Mouse (Mus musculus) Muller cell, postnatal 12 days (primary cell): Measurements from ENCODE around the gene Dync1i1.

Source experiments
- DNase-seq: peaks from one replicate; pipeline ENCODE4 v3.0.0-alpha.2; 2015; ENCODE audit errors: inconsistent ontology term

The Dync1i1 gene

DNA sequence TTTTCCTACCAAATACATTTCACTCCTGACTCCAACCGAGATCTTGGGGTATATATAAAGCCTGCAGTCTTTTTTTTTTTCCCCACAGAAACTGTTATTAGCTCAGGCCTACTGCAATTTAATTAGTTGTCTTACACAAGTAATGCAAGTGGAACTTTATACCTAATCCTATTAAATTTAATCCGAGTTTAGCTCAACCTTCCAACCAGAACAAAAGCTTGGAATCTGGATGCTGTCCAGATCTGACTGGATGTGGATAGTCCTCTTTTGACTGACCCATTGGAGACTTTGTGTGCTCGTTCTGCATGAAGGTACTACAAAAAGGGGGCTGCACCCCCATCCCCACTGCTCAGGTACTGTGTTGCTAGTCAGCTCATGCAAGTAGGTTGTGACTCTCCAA, 328.5 kb downstream of the Dync1i1 start:
- peak; percentile 5 for DNase-seq

DNA sequence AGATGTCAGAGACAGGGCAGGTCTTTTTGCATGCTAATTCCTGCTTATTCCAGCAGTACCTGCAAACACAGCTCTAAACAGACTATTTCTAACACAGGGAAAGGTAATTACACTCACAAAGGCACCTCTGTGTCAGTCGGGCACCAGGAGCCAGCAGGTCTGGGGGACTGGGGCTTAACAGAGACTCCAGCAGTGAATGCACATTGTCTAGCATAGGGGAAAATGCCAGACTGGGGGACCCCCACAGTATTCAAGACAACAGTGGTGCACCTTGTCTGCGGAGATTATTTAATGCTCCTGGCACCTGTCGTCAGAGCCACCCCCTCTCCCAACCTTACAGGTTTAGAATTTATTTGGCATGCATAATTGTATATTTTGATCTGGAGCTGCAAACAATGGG, 333.1 kb downstream of the Dync1i1 start:
- DNase-seq, result no peak

DNA sequence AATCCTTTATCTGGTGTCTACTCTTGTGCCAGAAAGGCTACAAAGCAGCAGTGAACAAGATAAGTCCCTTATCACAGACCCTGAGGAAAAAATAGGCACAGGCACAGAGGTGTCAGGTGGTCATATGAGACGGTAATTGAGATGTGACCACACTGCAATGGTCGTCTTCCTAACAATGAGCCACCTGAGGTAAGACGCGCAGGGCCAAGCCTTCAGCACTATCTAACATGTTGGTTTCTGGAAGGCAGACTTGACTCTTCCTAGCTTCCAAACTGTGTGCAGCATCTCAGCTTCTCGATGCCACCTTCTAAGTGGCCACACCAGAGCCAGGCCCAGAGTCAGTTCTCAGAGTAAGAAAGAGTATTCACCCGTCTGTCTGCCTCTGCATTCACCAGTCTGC, 341.8 kb downstream of the Dync1i1 start:
- no peak for DNase-seq

DNA sequence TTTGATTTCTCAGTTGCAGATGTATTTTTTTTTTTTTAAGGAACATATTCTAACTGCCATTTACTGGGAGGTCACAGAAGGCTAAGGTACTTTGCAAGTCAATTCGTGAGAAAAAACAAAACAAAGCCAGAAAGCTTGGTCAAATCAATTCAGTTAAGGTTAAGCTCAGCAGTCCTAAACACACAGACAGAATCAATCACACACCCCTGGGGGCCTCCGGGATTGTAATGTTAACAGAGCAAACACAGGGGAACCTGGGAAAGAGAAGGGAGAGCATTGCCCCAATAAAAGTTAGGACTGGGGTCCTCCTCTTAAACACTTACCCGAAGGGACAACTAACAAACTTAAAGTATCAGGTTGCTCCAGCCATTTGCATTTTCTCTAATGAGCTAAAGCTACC, 344.6 kb downstream of the Dync1i1 start:
- no peak for DNase-seq

DNA sequence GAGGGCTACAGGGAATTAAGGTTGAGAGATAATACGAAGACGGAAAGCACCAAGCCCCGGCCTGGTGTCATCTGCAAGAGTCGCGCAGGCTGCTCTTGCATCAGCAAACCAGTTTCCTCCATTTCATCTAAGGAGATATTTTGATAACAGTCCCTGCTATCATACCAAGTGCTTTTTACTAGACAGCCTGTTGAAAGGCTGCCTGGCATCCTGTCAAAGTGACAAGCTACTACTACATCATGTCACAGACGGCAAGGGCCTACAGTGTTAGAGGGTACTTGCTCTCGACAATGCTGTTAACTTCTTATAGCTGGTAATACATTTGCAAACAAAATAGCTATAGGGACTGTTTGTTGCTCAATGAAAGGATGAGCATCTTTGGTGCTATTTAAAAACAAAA, 345.6 kb downstream of the Dync1i1 start:
- no peak for DNase-seq

DNA sequence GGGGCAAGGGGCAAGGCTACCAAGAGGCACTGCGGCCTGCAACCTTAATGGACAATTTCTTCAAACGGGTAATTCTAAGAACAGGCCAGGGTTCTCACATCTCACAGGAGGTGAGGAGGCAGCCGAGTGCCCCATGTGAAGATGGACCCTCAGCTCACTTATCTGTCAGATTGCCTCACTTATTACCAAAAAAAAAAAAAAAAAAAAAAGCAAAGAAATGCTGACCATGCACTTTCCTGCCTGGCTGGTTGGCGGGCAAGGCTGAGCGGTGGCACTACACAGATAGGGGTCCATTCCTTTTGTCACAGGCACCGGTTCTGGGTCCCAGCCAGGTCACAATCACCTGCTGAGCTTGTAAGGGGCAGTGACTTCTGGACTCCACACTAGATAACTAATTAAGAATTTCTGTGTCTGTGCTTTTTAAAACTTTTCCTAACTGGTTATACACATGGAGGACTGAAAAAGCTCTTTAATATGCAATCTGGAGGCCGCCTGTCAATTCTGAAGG, 350.6 kb downstream of the Dync1i1 start:
- DNase-seq, result no peak

DNA sequence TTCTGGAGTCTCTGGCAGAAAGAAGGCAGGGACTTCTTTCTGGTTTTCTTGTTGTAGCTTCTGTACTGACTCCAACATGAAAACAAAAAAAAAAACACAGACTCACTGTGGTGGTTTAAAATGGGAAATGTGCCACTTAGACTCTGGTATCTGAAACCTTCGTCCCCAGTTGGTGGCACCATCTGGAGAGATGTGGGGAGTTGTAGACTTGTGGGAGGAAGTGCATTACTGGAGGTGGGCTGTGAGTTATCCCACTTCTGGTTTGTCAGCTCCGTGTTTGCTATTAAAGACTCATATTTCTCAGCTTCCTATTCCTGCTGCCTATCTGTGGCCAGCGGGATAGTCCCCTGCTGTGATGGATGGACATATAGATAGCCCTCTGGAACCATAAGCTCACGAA, 351.8 kb downstream of the Dync1i1 start:
- no peak for DNase-seq
